Mouse (Mus musculus) lung, embryonic 16.5 days (tissue): ENCODE data around the gene Fah. TPM values are rescaled to one million over a fixed set of nuclear protein-coding genes. Genes with fewer than 3 reads are reported as not detected.

ENCODE experiments used
- ATAC-seq: fragments of 200-750 bp; cut with Nextera tagmentation; 2 replicates; pipeline ENCODE4 v1.8.0; 2017; ENCODE audit warnings: low read depth, mild to moderate bottlenecking, moderate library complexity
- H3K27ac ChIP-seq: fragments of 300-500 bp; sonication (generic); 2 replicates; pipeline ENCODE4 v1.5.1; 2014; ENCODE audit warnings: mild to moderate bottlenecking, control low read depth, low read length
- H3K27me3 ChIP-seq: fragments of 300-500 bp; sonication (generic); 2 replicates; pipeline ENCODE4 v1.6.1; 2014; ENCODE audit warnings: low read depth, low read length, mixed read lengths; ENCODE audit not compliant: control insufficient read depth, insufficient read depth
- H3K36me3 ChIP-seq: fragments of 300-500 bp; sonication (generic); 2 replicates; pipeline ENCODE4 v1.6.1; 2014; ENCODE audit warnings: low read length; ENCODE audit not compliant: control insufficient read depth, insufficient read depth
- H3K4me1 ChIP-seq: fragments of 300-500 bp; sonication (generic); replicated peaks from 2 replicates; pipeline ENCODE4 v1.6.1; 2014; ENCODE audit warnings: low read length, mixed read lengths; ENCODE audit not compliant: control insufficient read depth, insufficient read depth
- H3K4me2 ChIP-seq: fragments of 300-500 bp; sonication (generic); 2 replicates; pipeline ENCODE4 v1.6.1; 2014; ENCODE audit warnings: low read depth, low read length, control low read depth
- H3K4me3 ChIP-seq: fragments of 300-500 bp; sonication (generic); 2 replicates; pipeline ENCODE4 v1.5.1; 2014; ENCODE audit warnings: mild to moderate bottlenecking, low read length, control low read depth
- H3K9ac ChIP-seq: fragments of 300-500 bp; sonication (generic); 2 replicates; pipeline ENCODE4 v1.6.1; 2014; ENCODE audit warnings: low read length, control low read depth
- H3K9me3 ChIP-seq: fragments of 300-500 bp; sonication (generic); 2 replicates; pipeline ENCODE4 v1.6.1; 2016; ENCODE audit warnings: low read length; ENCODE audit not compliant: control insufficient read depth
- WGBS: fragments of 180-500 bp; shearing (Covaris S2); extraction: QIAGEN DNeasy Blood & Tissue Kit; methylation state at CpG from one replicate; pipeline ENCODE4 v1.1.7; 2014; 5-methylcytosine and 5-hydroxymethylcytosine counted together
- polyA plus RNA-seq: library from polyadenylated mRNA; unstranded; fragments of >200 nt; fragmentation: Nextera tagmentation; extraction: Ambion mirVana; gene quantifications from 2 replicates; pipeline ENCODE4 v1.2.1, GENCODE M21; 2015

Gene Fah
- polyA plus RNA-seq, 1 experiment from 2014 or later = 14.0 TPM

DNA sequence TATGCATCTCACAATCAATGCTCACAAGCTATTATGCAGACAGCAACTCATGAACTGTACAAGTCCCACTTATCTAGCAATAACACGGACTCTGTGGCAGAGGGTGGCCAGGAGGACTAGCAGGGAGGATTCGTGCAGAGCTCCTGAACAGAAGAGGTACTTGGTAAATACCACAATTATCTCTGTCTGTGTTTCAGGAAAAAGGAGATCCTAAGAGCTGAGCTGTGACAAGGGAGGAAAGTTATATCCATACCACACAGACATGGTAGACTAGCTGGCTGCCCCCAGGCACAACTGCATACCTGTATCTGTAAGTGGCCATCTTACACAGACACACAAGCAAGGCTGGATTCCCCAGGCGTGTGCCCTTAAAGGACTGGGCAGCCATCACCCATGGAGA, 5.2 kb downstream of the Fah start:
- Histone ChIP-seq H3K27me3 (no peaks in the 10 kb centered on the region), H3K4me1 (peaks cover 9% of the 10 kb centered on the region), H3K27ac (no peak overlapping the region), H3K4me2 (no peak overlapping the region), H3K36me3 (no peaks in the 10 kb centered on the region), H3K9ac (no peak overlapping the region), H3K9me3 (no peaks in the 10 kb centered on the region), H3K4me3 (no peak overlapping the region)
- ATAC-seq = no peak
- WGBS = 65% methylated on average over 3 of the region's 3 CpGs

GRCm38 (mm10) chr7:84600631-84601030, 5.9 kb downstream of the Fah start:
- Histone ChIP-seq H3K4me1 (peaks cover 9% of the 10 kb centered on the region), H3K9ac (no peak overlapping the region), H3K4me2 (no peak overlapping the region), H3K9me3 (no peaks in the 10 kb centered on the region), H3K27me3 (no peaks in the 10 kb centered on the region), H3K36me3 (no peaks in the 10 kb centered on the region), H3K4me3 (no peak overlapping the region), H3K27ac (no peak overlapping the region)
- 84% methylated on average over 2 of the region's 2 CpGs for WGBS
- no peak for ATAC-seq

DNA sequence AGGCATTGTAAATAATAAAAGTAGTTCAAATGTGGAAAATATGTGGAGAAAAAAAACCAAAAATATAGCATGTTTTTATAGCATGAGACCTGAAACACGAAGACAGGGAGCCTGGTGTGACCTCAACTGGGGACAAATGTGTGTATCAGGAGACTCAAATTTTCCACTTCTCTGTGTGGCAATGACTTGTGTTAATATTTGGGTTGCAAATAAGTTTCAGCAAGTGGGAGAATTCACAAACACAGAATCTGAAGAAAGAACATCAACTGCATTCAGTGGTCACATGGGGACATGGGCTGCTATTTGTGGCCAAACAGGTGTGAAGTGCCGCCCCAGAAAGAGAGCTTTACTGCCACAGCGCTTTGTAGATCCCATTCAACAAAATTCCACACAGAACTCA, 9.9 kb downstream of the Fah start:
- peaks cover 2% of the 10 kb centered on the region; the same call in 1 of the 2 replicates for H3K4me1 ChIP-seq
- H3K36me3 ChIP-seq = no peaks in the 10 kb centered on the region
- no peak overlapping the region for H3K4me3 ChIP-seq
- no peak overlapping the region for H3K27ac ChIP-seq
- H3K4me2 ChIP-seq = no peak overlapping the region
- H3K27me3 ChIP-seq = no peaks in the 10 kb centered on the region
- no peak for ATAC-seq
- H3K9me3 ChIP-seq = no peaks in the 10 kb centered on the region
- 76% methylated on average over 3 of the region's 3 CpGs for WGBS
- no peak overlapping the region for H3K9ac ChIP-seq

DNA sequence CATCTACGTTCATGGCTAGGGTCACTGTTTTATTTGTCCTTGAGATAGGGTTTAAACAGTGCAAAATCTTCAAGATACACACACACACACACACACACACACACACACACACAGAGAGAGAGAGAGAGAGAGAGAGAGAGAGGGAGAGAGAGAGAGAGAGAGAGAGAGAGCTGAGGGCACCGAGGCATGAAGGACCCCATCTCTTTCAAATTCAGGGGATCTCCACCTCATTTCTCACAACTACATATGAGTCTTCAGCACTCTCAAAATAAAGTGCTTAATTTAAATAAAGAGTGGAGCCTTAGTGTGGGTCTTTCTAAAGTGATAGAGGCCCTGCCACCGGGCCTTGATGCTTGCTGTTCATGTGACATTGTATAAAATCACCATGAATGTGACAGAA, 10.5 kb downstream of the Fah start:
- 80% methylated on average over 3 of the region's 3 CpGs for WGBS

DNA sequence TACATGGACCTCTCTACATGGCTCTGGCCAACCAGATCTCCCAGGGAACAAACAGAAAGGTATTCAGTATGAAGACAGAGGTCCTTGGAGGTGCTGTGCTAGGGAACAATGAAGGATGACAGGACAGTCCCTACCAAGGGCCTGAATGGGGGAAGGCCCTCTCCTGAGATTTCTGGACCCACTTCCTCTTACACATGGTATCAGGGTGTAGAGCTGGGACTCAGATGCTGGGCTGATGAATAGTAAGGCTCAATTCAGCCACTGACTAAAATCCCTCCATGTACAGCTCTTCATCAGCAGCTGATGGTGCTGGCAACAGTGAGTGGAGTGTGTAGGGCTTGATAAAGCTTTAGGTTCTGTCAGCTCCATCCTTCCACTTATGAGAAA, 11.6 kb downstream of the Fah start:
- H3K36me3 ChIP-seq = no peaks in the 10 kb centered on the region
- no peak overlapping the region for H3K4me2 ChIP-seq
- H3K27me3 ChIP-seq = no peaks in the 10 kb centered on the region
- H3K4me3 ChIP-seq = no peak overlapping the region
- ATAC-seq = no peak
- no peak overlapping the region for H3K27ac ChIP-seq
- peaks cover 2% of the 10 kb centered on the region; the same call in 1 of the 2 replicates for H3K4me1 ChIP-seq
- no peak overlapping the region for H3K9ac ChIP-seq
- H3K9me3 ChIP-seq = no peaks in the 10 kb centered on the region

More for the DNA sequence above, 10.5 kb downstream of the Fah start:
- Histone ChIP-seq H3K9ac (no peak overlapping the region), H3K4me1 (peaks cover 2% of the 10 kb centered on the region; the same call in 1 of the 2 replicates), H3K36me3 (no peaks in the 10 kb centered on the region), H3K27ac (no peak overlapping the region), H3K9me3 (no peaks in the 10 kb centered on the region), H3K27me3 (no peaks in the 10 kb centered on the region), H3K4me2 (no peak overlapping the region), H3K4me3 (no peak overlapping the region)
- no peak for ATAC-seq

- Histone ChIP-seq H3K36me3 (no peaks in the 10 kb centered on the region), H3K4me1 (peaks cover 2% of the 10 kb centered on the region; the same call in 1 of the 2 replicates), H3K9ac (no peak overlapping the region), H3K4me2 (no peak overlapping the region), H3K9me3 (no peaks in the 10 kb centered on the region), H3K27ac (no peak overlapping the region), H3K27me3 (no peaks in the 10 kb centered on the region), H3K4me3 (no peak overlapping the region)
- WGBS = 36% methylated on average over 8 of the region's 8 CpGs
- ATAC-seq = peak; percentile 65
Measured at GRCm38 (mm10) chr7:84594087-84594916, 12.2 kb downstream of the Fah start.

GRCm38 (mm10) chr7:84591347-84591746, 15.2 kb downstream of the Fah start:
- no peak for ATAC-seq
- H3K4me2 ChIP-seq = no peak overlapping the region

DNA sequence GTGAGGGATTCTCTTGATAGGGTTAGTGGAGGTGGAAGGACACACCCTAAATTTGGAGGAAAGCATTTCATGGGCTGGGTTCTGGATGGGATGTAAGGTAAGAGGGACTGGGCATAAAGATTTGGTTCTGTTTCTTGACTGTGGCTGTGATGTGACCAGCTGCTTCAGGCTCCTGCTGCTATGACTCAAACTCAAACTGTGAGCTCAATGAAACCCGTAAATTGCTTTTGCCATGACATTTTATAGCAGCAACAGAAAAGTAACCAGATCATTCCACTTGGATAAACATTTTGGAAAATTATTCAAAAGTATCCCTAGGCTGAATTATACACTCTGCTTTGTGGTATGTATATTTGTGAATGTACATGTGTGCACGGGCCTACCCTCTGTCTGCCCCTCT, 15.9 kb downstream of the Fah start:
- Histone ChIP-seq H3K27me3 (no peaks in the 10 kb centered on the region), H3K9me3 (no peaks in the 10 kb centered on the region), H3K9ac (no peak overlapping the region), H3K4me2 (no peak overlapping the region), H3K36me3 (no peaks in the 10 kb centered on the region), H3K27ac (no peak overlapping the region), H3K4me3 (no peak overlapping the region), H3K4me1 (peaks cover 2% of the 10 kb centered on the region; the same call in 1 of the 2 replicates)
- 93% methylated on average over 2 of the region's 2 CpGs for WGBS
- no peak for ATAC-seq

More at GRCm38 (mm10) chr7:84591347-84591746, 15.2 kb downstream of the Fah start:
- no peak overlapping the region for H3K27ac ChIP-seq
- H3K9ac ChIP-seq = no peak overlapping the region
- H3K27me3 ChIP-seq = no peaks in the 10 kb centered on the region
- no peak overlapping the region for H3K4me3 ChIP-seq
- WGBS = 88% methylated on average over 3 of the region's 3 CpGs
- H3K9me3 ChIP-seq = no peaks in the 10 kb centered on the region
- peaks cover 2% of the 10 kb centered on the region; the same call in 1 of the 2 replicates for H3K4me1 ChIP-seq
- H3K36me3 ChIP-seq = no peaks in the 10 kb centered on the region

DNA sequence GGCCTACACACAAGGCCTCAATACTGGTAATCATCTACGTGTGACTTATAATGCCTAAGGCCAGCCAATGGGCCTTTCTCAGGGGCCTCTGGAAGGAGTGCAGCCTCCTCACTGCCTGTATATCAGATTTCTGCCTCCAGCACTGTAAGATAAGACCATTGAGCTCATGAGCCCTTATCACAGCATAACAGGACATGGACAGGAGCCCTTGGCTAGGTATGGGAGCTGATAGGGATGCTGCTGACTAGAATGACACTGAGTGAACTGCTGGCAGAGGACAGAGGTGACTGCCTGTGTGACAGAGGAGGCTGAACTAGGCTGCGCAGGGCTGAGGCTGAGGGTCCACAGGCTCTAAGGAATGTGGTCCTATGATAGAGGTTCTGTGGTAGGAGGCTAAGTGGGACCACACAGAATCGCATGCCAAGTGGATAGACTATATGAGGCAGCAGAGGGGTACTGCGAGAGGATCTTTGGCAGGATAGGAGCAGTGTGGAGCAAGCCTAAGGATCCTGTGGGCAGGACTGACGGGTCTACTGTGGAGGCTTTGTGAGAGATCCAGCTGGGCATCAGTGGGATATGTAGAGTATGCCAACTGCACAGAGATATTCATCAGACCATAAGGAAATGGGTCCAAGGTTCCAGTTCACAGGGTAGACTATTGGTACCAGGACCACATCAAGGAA, 19.3 kb downstream of the Fah start:
- Histone ChIP-seq H3K36me3 (no peaks in the 10 kb centered on the region), H3K4me1 (no peaks in the 10 kb centered on the region), H3K4me2 (no peak overlapping the region), H3K9ac (no peak overlapping the region), H3K9me3 (no peaks in the 10 kb centered on the region), H3K4me3 (no peak overlapping the region), H3K27ac (no peak overlapping the region), H3K27me3 (no peaks in the 10 kb centered on the region)
- WGBS = 84% methylated on average over 5 of the region's 5 CpGs
- no peak; the same call in 1 of the 2 replicates for ATAC-seq
